ENCODE assay signal across 18 mouse cellular contexts in genomic region chr4:8454346-8454745, GRCm38 (mm10).
"Had no signal": no experiment of that assay in that cellular context is flagged by ENCODE, and none has a peak within 500 bp of the region (broad histone marks: within the 10 kb centered on the region; RNA-seq: fewer than 3 reads in every experiment).

No protein-coding gene starts in this region.

- H3K27ac ChIP-seq: midbrain, embryonic 10.5 days; midbrain, embryonic 12.5 days; neural tube, embryonic 13.5 days; neural tube, embryonic 15.5 days had no signal

- H3K9me3 ChIP-seq: midbrain, embryonic 10.5 days; midbrain, embryonic 12.5 days; neural tube, embryonic 13.5 days; neural tube, embryonic 15.5 days had no signal

- H3K4me2 ChIP-seq: lung, embryonic 14.5 days; midbrain, embryonic 12.5 days; neural tube, embryonic 13.5 days; neural tube, embryonic 15.5 days had no signal

- H3K9ac ChIP-seq: lung, embryonic 14.5 days; midbrain, embryonic 12.5 days; neural tube, embryonic 13.5 days; neural tube, embryonic 15.5 days had no signal

- H3K4me1 ChIP-seq: midbrain, embryonic 10.5 days; midbrain, embryonic 12.5 days; neural tube, embryonic 13.5 days; neural tube, embryonic 15.5 days had no signal

- H3K4me3 ChIP-seq: midbrain, embryonic 10.5 days; midbrain, embryonic 12.5 days; myocyte; neural tube, embryonic 13.5 days; neural tube, embryonic 15.5 days had no signal

- DNase-seq: lung, adult 18-20 months; lung, embryonic 14.5 days; lung, postnatal 10 days; lung, postnatal 4 days; midbrain, embryonic 14.5 days; retina, postnatal 1 day; right cerebral cortex, postnatal 25 days; right cerebral cortex, postnatal 4 days; spleen, adult 18-20 months; thymus, adult 18-20 months; thymus, postnatal 14 days; thymus, postnatal 36 days had no signal

- H3K27me3 ChIP-seq: midbrain, embryonic 12.5 days; neural tube, embryonic 13.5 days; neural tube, embryonic 15.5 days had no signal

- ATAC-seq: midbrain, embryonic 16.5 days had no signal

- H3K36me3 ChIP-seq: midbrain, embryonic 10.5 days; midbrain, embryonic 12.5 days; neural tube, embryonic 13.5 days; neural tube, embryonic 15.5 days had no signal
